Mouse (Mus musculus): ENCODE measurements at regions not wholly inside any gene's neighbourhood (a gene's known extent, or its start where the extent isn't known, plus 50 kb on each side); places are given as distances from the start of the nearest gene placed in this dataset.

GRCm38 (mm10) chr3:137275444-137275843 is 65.4 kb upstream of the Emcn start:
- TF ChIP-seq CTCF (IDR thresholded peaks at IDR 0.05; ENCODE audit: borderline replicate concordance, extremely low read depth, insufficient read depth, insufficient read length) (no peak), POLR2A (IDR thresholded peaks at IDR 0.05; ENCODE audit: borderline replicate concordance, extremely low read depth, insufficient read depth, insufficient read length, poor library complexity, severe bottlenecking) (no peak)

All from brain, embryonic 14.5 days (tissue).